Mouse (Mus musculus) ES-Bruce4 (cell line): ENCODE results near the gene Snx29. TPM values are rescaled to one million over a fixed set of nuclear protein-coding genes. Genes with fewer than 3 reads are reported as not detected.

ENCODE experiments used
- H3K27ac ChIP-seq: 2 replicates; pipeline ENCODE4 v1.5.1; 2012; ENCODE audit warnings: low read length, inconsistent platforms; ENCODE audit not compliant: insufficient read depth
- H3K27me3 ChIP-seq: 2 replicates; pipeline ENCODE4 v1.6.1; 2012; ENCODE audit warnings: mild to moderate bottlenecking, low read length, inconsistent platforms; ENCODE audit not compliant: control insufficient read depth, poor library complexity, insufficient read depth, severe bottlenecking
- H3K36me3 ChIP-seq: 2 replicates; pipeline ENCODE4 v1.6.1; 2012; ENCODE audit warnings: inconsistent platforms, mild to moderate bottlenecking, low read length, moderate library complexity; ENCODE audit not compliant: control insufficient read depth, poor library complexity, insufficient read depth, severe bottlenecking
- H3K4me1 ChIP-seq: one replicate; pipeline ENCODE4 v1.8.1; 2011; ENCODE audit warnings: low read length; ENCODE audit not compliant: control insufficient read depth, insufficient read depth
- H3K4me3 ChIP-seq: 2 replicates; pipeline ENCODE4 v1.5.1; 2011; ENCODE audit warnings: low read depth, mild to moderate bottlenecking, low read length
- H3K9ac ChIP-seq: 2 replicates; pipeline ENCODE4 v1.6.1; 2012; ENCODE audit warnings: low read depth, mild to moderate bottlenecking, inconsistent platforms; ENCODE audit not compliant: poor library complexity, severe bottlenecking
- H3K9me3 ChIP-seq: replicated peaks from 2 replicates; pipeline ENCODE4 v1.6.1; 2012; ENCODE audit warnings: mild to moderate bottlenecking, low read length, inconsistent platforms; ENCODE audit not compliant: control insufficient read depth, poor library complexity, insufficient read depth, severe bottlenecking
- CTCF ChIP-seq: IDR thresholded peaks from one replicate; pipeline ENCODE4 v1.8.1; 2011; ENCODE audit warnings: low read depth, low read length
- EP300 ChIP-seq: IDR thresholded peaks from 2 replicates; pipeline ENCODE4 v1.6.1; 2011; ENCODE audit warnings: low read depth, low read length; ENCODE audit not compliant: insufficient read depth
- POLR2A ChIP-seq: IDR thresholded peaks from one replicate; pipeline ENCODE4 v1.8.1; 2011; ENCODE audit warnings: low read length; ENCODE audit not compliant: insufficient read depth
- polyA plus RNA-seq: library from polyadenylated mRNA; stranded (reverse); fragments of >200 nt; gene quantifications from 2 replicates; pipeline ENCODE4 v1.2.4, GENCODE M21; 2011; ENCODE audit warnings: low read depth; ENCODE audit not compliant: missing spikeins, insufficient read depth, insufficient read length

Gene Snx29
- polyA plus RNA-seq, 1 experiment: 9.2 TPM

GRCm38 (mm10) chr16:11657111-11657510 lies 334.4 kb downstream of the Snx29 start:
- TF ChIP-seq EP300 (no peak), CTCF (no peak), POLR2A (no peak)
- no peak overlapping the region for H3K4me3 ChIP-seq
- no peaks in the 10 kb centered on the region for H3K36me3 ChIP-seq
- H3K27me3 ChIP-seq: no peaks in the 10 kb centered on the region
- H3K9ac ChIP-seq: no peak overlapping the region
- no peak overlapping the region for H3K27ac ChIP-seq
- no peaks in the 10 kb centered on the region for H3K9me3 ChIP-seq
- no peaks in the 10 kb centered on the region for H3K4me1 ChIP-seq

GRCm38 (mm10) chr16:11659111-11659720 lies 336.5 kb downstream of the Snx29 start:
- Histone ChIP-seq H3K27me3 (no peaks in the 10 kb centered on the region), H3K4me1 (no peaks in the 10 kb centered on the region)
- TF ChIP-seq POLR2A (no peak), EP300 (no peak), CTCF (no peak)

GRCm38 (mm10) chr16:11664896-11665705 lies 342.4 kb downstream of the Snx29 start:
- no peaks in the 10 kb centered on the region for H3K36me3 ChIP-seq
- H3K4me3 ChIP-seq: no peak overlapping the region
- TF ChIP-seq EP300 (no peak), POLR2A (no peak), CTCF (no peak)
- no peak overlapping the region for H3K9ac ChIP-seq
- no peak overlapping the region for H3K27ac ChIP-seq
- H3K9me3 ChIP-seq: no peaks in the 10 kb centered on the region
- no peaks in the 10 kb centered on the region for H3K4me1 ChIP-seq
- H3K27me3 ChIP-seq: no peaks in the 10 kb centered on the region

More at GRCm38 (mm10) chr16:11659111-11659720, 336.5 kb downstream of the Snx29 start:
- Histone ChIP-seq H3K9me3 (no peaks in the 10 kb centered on the region), H3K4me3 (no peak overlapping the region), H3K27ac (no peak overlapping the region), H3K36me3 (no peaks in the 10 kb centered on the region), H3K9ac (no peak overlapping the region)

GRCm38 (mm10) chr16:11665869-11666268 lies 343.2 kb downstream of the Snx29 start:
- TF ChIP-seq POLR2A (no peak), EP300 (no peak), CTCF (no peak)
- no peak overlapping the region for H3K4me3 ChIP-seq
- no peaks in the 10 kb centered on the region for H3K36me3 ChIP-seq
- H3K9me3 ChIP-seq: no peaks in the 10 kb centered on the region
- no peak overlapping the region for H3K27ac ChIP-seq
- no peaks in the 10 kb centered on the region for H3K4me1 ChIP-seq
- no peaks in the 10 kb centered on the region for H3K27me3 ChIP-seq
- H3K9ac ChIP-seq: no peak overlapping the region

GRCm38 (mm10) chr16:11668375-11668774 lies 345.7 kb downstream of the Snx29 start:
- H3K9me3 ChIP-seq: no peaks in the 10 kb centered on the region
- no peaks in the 10 kb centered on the region for H3K4me1 ChIP-seq
- H3K9ac ChIP-seq: no peak overlapping the region
- TF ChIP-seq EP300: no peak
- no peak for TF ChIP-seq CTCF
- TF ChIP-seq POLR2A: no peak
- H3K27me3 ChIP-seq: no peaks in the 10 kb centered on the region
- no peak overlapping the region for H3K27ac ChIP-seq
- H3K4me3 ChIP-seq: no peak overlapping the region
- no peaks in the 10 kb centered on the region for H3K36me3 ChIP-seq

- Histone ChIP-seq H3K9me3 (no peaks in the 10 kb centered on the region), H3K4me1 (no peaks in the 10 kb centered on the region), H3K27me3 (no peaks in the 10 kb centered on the region), H3K36me3 (no peaks in the 10 kb centered on the region), H3K27ac (no peak overlapping the region), H3K9ac (no peak overlapping the region), H3K4me3 (no peak overlapping the region)
- TF ChIP-seq POLR2A: no peak
- no peak for TF ChIP-seq CTCF
- no peak for TF ChIP-seq EP300
Observed at GRCm38 (mm10) chr16:11668878-11669277, 346.2 kb downstream of the Snx29 start.
